ENCODE assay signal across 26 mouse cellular contexts in genomic region chr1:133662941-133663340, GRCm38 (mm10). TPM values are rescaled to one million over a fixed set of nuclear protein-coding genes. Genes with fewer than 3 reads are reported as not detected.
DNase-seq lines count a peak whose midpoint lies in the region; ATAC-seq and TF ChIP-seq lines count a peak whose summit lies in the region.
"Had no signal": no experiment of that assay in that cellular context is flagged by ENCODE, and none has a peak within 500 bp of the region (broad histone marks: within the 10 kb centered on the region; RNA-seq: fewer than 3 reads in every experiment).

No protein-coding gene starts in this region.

- no peaks in the 10 kb centered on the region for H3K27me3 ChIP-seq in heart, embryonic 12.5 days (replicated peaks)
- H3K27me3 ChIP-seq in heart, adult 2 months (ENCODE audit: control insufficient read depth, insufficient read depth, low read length) = no peaks in the 10 kb centered on the region
- H3K27me3 ChIP-seq in intestine, embryonic 15.5 days (replicated peaks) = no peaks in the 10 kb centered on the region
- no peaks in the 10 kb centered on the region for H3K27me3 ChIP-seq in intestine, postnatal 0 days (replicated peaks; ENCODE audit: control insufficient read depth, insufficient read depth, low read length)
- H3K27me3 ChIP-seq in stomach, embryonic 14.5 days (ENCODE audit: control insufficient read depth, insufficient read depth, low read length) = no peaks in the 10 kb centered on the region
- no peaks in the 10 kb centered on the region for H3K27me3 ChIP-seq in stomach, embryonic 16.5 days (ENCODE audit: control insufficient read depth, insufficient read depth, low read length)
- H3K27me3 ChIP-seq in liver, postnatal 0 days (ENCODE audit: insufficient read depth, low read length) = no peaks in the 10 kb centered on the region
- H3K27me3 ChIP-seq: embryonic facial prominence, embryonic 13.5 days; forebrain, embryonic 12.5 days; limb, embryonic 15.5 days; midbrain, embryonic 13.5 days had no signal

- H3K36me3 ChIP-seq in heart, embryonic 12.5 days = peaks cover 19% of the 10 kb centered on the region
- peaks cover 24% of the 10 kb centered on the region for H3K36me3 ChIP-seq in heart, adult 2 months (ENCODE audit: control insufficient read depth, insufficient read depth, low read length)
- H3K36me3 ChIP-seq in intestine, embryonic 15.5 days = no peaks in the 10 kb centered on the region
- peaks cover 5% of the 10 kb centered on the region for H3K36me3 ChIP-seq in intestine, postnatal 0 days (ENCODE audit: control insufficient read depth, insufficient read depth)
- peaks cover 15% of the 10 kb centered on the region; the same call in 1 of the 2 replicates for H3K36me3 ChIP-seq in stomach, embryonic 14.5 days (ENCODE audit: control insufficient read depth, insufficient read depth, low read length)
- H3K36me3 ChIP-seq in stomach, embryonic 16.5 days (ENCODE audit: control insufficient read depth, insufficient read depth, low read length) = 0 out of 2 replicates have a peak, but pooled peaks cover under 1% of the 10 kb centered on the region
- H3K36me3 ChIP-seq in liver, postnatal 0 days (replicated peaks; ENCODE audit: insufficient read depth, low read length) = peaks cover 20% of the 10 kb centered on the region; the same call in 1 of the 2 replicates

- intact Hi-C loops in heart, adult 2 months (cut with DNase I) = no loop called here

- no peak overlapping the region for H3K9ac ChIP-seq in heart, embryonic 12.5 days
- H3K9ac ChIP-seq in heart, adult 2 months (ENCODE audit: low read depth, low read length) = no peak overlapping the region
- no peak overlapping the region for H3K9ac ChIP-seq in intestine, embryonic 15.5 days
- no peak overlapping the region for H3K9ac ChIP-seq in intestine, postnatal 0 days (ENCODE audit: low read depth, low read length)
- no peak overlapping the region for H3K9ac ChIP-seq in stomach, embryonic 14.5 days (replicated peaks; ENCODE audit: low read depth, low read length)
- no peak overlapping the region for H3K9ac ChIP-seq in stomach, embryonic 16.5 days (ENCODE audit: low read length)
- H3K9ac ChIP-seq in liver, postnatal 0 days (replicated peaks) = no peak overlapping the region
- H3K9ac ChIP-seq: embryonic facial prominence, embryonic 13.5 days; forebrain, embryonic 12.5 days; limb, embryonic 15.5 days; liver, embryonic 14.5 days; midbrain, embryonic 13.5 days had no signal

- H3K4me2 ChIP-seq in heart, embryonic 12.5 days = no peak overlapping the region
- no peak overlapping the region for H3K4me2 ChIP-seq in intestine, embryonic 15.5 days (replicated peaks)
- no peak overlapping the region for H3K4me2 ChIP-seq in intestine, postnatal 0 days (replicated peaks; ENCODE audit: low read depth)
- H3K4me2 ChIP-seq in stomach, embryonic 14.5 days (replicated peaks; ENCODE audit: low read depth, low read length) = no peak overlapping the region
- no peak overlapping the region for H3K4me2 ChIP-seq in stomach, embryonic 16.5 days (ENCODE audit: low read depth, low read length)
- no peak overlapping the region for H3K4me2 ChIP-seq in liver, postnatal 0 days (ENCODE audit: low read depth, low read length)
- H3K4me2 ChIP-seq: embryonic facial prominence, embryonic 13.5 days; forebrain, embryonic 12.5 days; limb, embryonic 15.5 days; midbrain, embryonic 13.5 days had no signal

- H3K79me2 ChIP-seq in heart, adult 2 months (replicated peaks; ENCODE audit: control insufficient read depth, insufficient read depth, low read length) = peaks cover 8% of the 10 kb centered on the region

- ATAC-seq in heart, embryonic 12.5 days (ENCODE audit: insufficient number of reproducible peaks, low FRiP score) = no peak
- ATAC-seq in intestine, embryonic 15.5 days = no peak
- ATAC-seq in intestine, postnatal 0 days = no peak
- ATAC-seq in stomach, embryonic 14.5 days (ENCODE audit: insufficient number of reproducible peaks, insufficient read depth, low FRiP score, low read depth) = no peak
- ATAC-seq in stomach, embryonic 16.5 days (ENCODE audit: insufficient read depth, low FRiP score) = no peak
- no peak for ATAC-seq in liver, postnatal 0 days
- ATAC-seq: hindbrain, postnatal 0 days; midbrain, embryonic 13.5 days had no signal

- peak overlapping the region; percentile 68 for H3K27ac ChIP-seq in heart, embryonic 12.5 days (ENCODE audit: poor library complexity, severe bottlenecking)
- H3K27ac ChIP-seq in heart, adult 2 months = no peak overlapping the region
- peak overlapping the region; percentile 27; the same call in 1 of the 2 replicates for H3K27ac ChIP-seq in intestine, embryonic 15.5 days
- H3K27ac ChIP-seq in intestine, postnatal 0 days (ENCODE audit: low read depth, low read length) = no peak overlapping the region
- H3K27ac ChIP-seq in stomach, embryonic 14.5 days (ENCODE audit: low read length) = peak overlapping the region; percentile 48
- H3K27ac ChIP-seq in stomach, embryonic 16.5 days (ENCODE audit: low read length) = peak overlapping the region; percentile 68
- no peak overlapping the region for H3K27ac ChIP-seq in liver, postnatal 0 days (ENCODE audit: low read depth)
- H3K27ac ChIP-seq: embryonic facial prominence, embryonic 13.5 days; forebrain, embryonic 12.5 days; hindbrain, postnatal 0 days; kidney, postnatal 0 days; limb, embryonic 15.5 days; liver, embryonic 14.5 days; midbrain, embryonic 13.5 days had no signal

- no peak for TF ChIP-seq EP300 in heart, adult 2 months (IDR thresholded peaks at IDR 0.05; ENCODE audit: insufficient read depth, low read depth, low read length)
- TF ChIP-seq EP300 in liver, postnatal 0 days (IDR thresholded peaks at IDR 0.05; ENCODE audit: low read depth) = no peak

- TF ChIP-seq CTCF in heart, adult 2 months (IDR thresholded peaks at IDR 0.05) = no peak
- TF ChIP-seq CTCF in intestine, postnatal 0 days (IDR thresholded peaks at IDR 0.05; ENCODE audit: low read depth) = no peak
- no peak for TF ChIP-seq CTCF in liver, postnatal 0 days (IDR thresholded peaks at IDR 0.05; ENCODE audit: low read depth)

- peaks cover 33% of the 10 kb centered on the region for H3K4me1 ChIP-seq in heart, embryonic 12.5 days (replicated peaks)
- H3K4me1 ChIP-seq in heart, adult 2 months (ENCODE audit: control insufficient read depth, insufficient read depth, low read length) = peaks cover 9% of the 10 kb centered on the region
- H3K4me1 ChIP-seq in intestine, embryonic 15.5 days (replicated peaks) = peaks cover 19% of the 10 kb centered on the region
- H3K4me1 ChIP-seq in intestine, postnatal 0 days (replicated peaks; ENCODE audit: control insufficient read depth, insufficient read depth, low read length) = peaks cover 12% of the 10 kb centered on the region; the same call in 1 of the 2 replicates
- H3K4me1 ChIP-seq in stomach, embryonic 14.5 days (ENCODE audit: control insufficient read depth, insufficient read depth, low read length) = peaks cover 22% of the 10 kb centered on the region
- peaks cover 28% of the 10 kb centered on the region for H3K4me1 ChIP-seq in stomach, embryonic 16.5 days (ENCODE audit: control insufficient read depth, insufficient read depth, low read length)
- H3K4me1 ChIP-seq in liver, postnatal 0 days (ENCODE audit: insufficient read depth) = peaks cover 22% of the 10 kb centered on the region

- 87% methylated on average over 7 of the region's 7 CpGs for WGBS in heart, embryonic 12.5 days
- 96% methylated on average over 7 of the region's 7 CpGs for WGBS in heart, adult 2 months
- 93% methylated on average over 7 of the region's 7 CpGs for WGBS in intestine, embryonic 15.5 days
- WGBS in intestine, postnatal 0 days = 98% methylated on average over 7 of the region's 7 CpGs
- 94% methylated on average over 7 of the region's 7 CpGs for WGBS in stomach, embryonic 14.5 days
- WGBS in stomach, embryonic 16.5 days = 94% methylated on average over 7 of the region's 7 CpGs
- WGBS in liver, postnatal 0 days (ENCODE audit: insufficient replicate concordance) = 91% methylated on average over 7 of the region's 7 CpGs

- no peak for DNase-seq in heart, adult 2 months
- no peak for DNase-seq in liver, postnatal 0 days
- DNase-seq: adrenal gland, postnatal 10 days; cerebellum, adult 2 months; cerebellum, postnatal 36 days; embryo, embryonic 11 days; kidney, adult 2 months; left cerebral cortex, postnatal 4 days; lung, postnatal 10 days; thymus, postnatal 25 days had no signal

- no peak overlapping the region for H3K4me3 ChIP-seq in heart, embryonic 12.5 days
- no peak overlapping the region for H3K4me3 ChIP-seq in heart, adult 2 months
- H3K4me3 ChIP-seq in intestine, embryonic 15.5 days (replicated peaks) = no peak overlapping the region
- H3K4me3 ChIP-seq in intestine, postnatal 0 days (ENCODE audit: low read depth, low read length) = no peak overlapping the region
- H3K4me3 ChIP-seq in stomach, embryonic 14.5 days (ENCODE audit: low read depth, low read length) = no peak overlapping the region
- no peak overlapping the region for H3K4me3 ChIP-seq in stomach, embryonic 16.5 days (replicated peaks; ENCODE audit: low read length)
- H3K4me3 ChIP-seq in liver, postnatal 0 days (ENCODE audit: low read depth, low read length) = no peak overlapping the region
- H3K4me3 ChIP-seq: embryonic facial prominence, embryonic 13.5 days; erythroblast, embryonic 14.5 days; forebrain, embryonic 12.5 days; limb, embryonic 15.5 days; midbrain, embryonic 13.5 days had no signal

- no peak for TF ChIP-seq POLR2A in heart, adult 2 months (IDR thresholded peaks at IDR 0.05; ENCODE audit: insufficient read depth, low read depth, low read length)

- no peaks in the 10 kb centered on the region for H3K9me3 ChIP-seq in heart, embryonic 12.5 days (replicated peaks)
- H3K9me3 ChIP-seq in intestine, embryonic 15.5 days = no peaks in the 10 kb centered on the region
- no peaks in the 10 kb centered on the region for H3K9me3 ChIP-seq in intestine, postnatal 0 days (ENCODE audit: control insufficient read depth)
- H3K9me3 ChIP-seq in stomach, embryonic 14.5 days (ENCODE audit: control insufficient read depth, low read depth, low read length) = no peaks in the 10 kb centered on the region
- no peaks in the 10 kb centered on the region for H3K9me3 ChIP-seq in stomach, embryonic 16.5 days (replicated peaks; ENCODE audit: control insufficient read depth, low read length)
- H3K9me3 ChIP-seq in liver, postnatal 0 days (ENCODE audit: low read length) = no peaks in the 10 kb centered on the region
- H3K9me3 ChIP-seq: embryonic facial prominence, embryonic 13.5 days; forebrain, embryonic 12.5 days; limb, embryonic 15.5 days; midbrain, embryonic 13.5 days had no signal

RNA-seq across cellular contexts. Expression of gene Gm38394, which starts 1.8 kb away (rescaled TPM):
- 6.2 and 6.8 TPM in 2 replicates for polyA plus RNA-seq in heart, embryonic 12.5 days (2016; fragmentation: Nextera tagmentation; extraction: Ambion mirVana)
- total RNA-seq in heart, adult 2 months (2021) = 10 to 100 TPM; 14.5 to 15.0 TPM
- polyA plus RNA-seq in heart, adult 2 months (2012; rRNA removed) = 2.5 and 6.2 TPM in 2 replicates
- 4.4 and 5.0 TPM in 2 replicates for polyA plus RNA-seq in intestine, embryonic 15.5 days (2015; fragmentation: Nextera tagmentation; extraction: Ambion mirVana)
- 1.9 and 2.5 TPM in 2 replicates for polyA plus RNA-seq in intestine, postnatal 0 days (2015; fragmentation: Nextera tagmentation; extraction: Ambion mirVana)
- 18.2 and 18.6 TPM in 2 replicates for polyA plus RNA-seq in stomach, embryonic 14.5 days (2014; fragmentation: Nextera tagmentation; extraction: Ambion mirVana)
- 5.3 and 6.2 TPM in 2 replicates for polyA plus RNA-seq in stomach, embryonic 16.5 days (2015; fragmentation: Nextera tagmentation; extraction: Ambion mirVana)
- polyA plus RNA-seq in liver, postnatal 0 days (2015; fragmentation: Nextera tagmentation; extraction: Ambion mirVana) = 1.0 and 1.3 TPM in 2 replicates

RNA-seq across cellular contexts. Expression of gene Zbed6, which starts 2.3 kb away (rescaled TPM):
- not detected in 2 replicates for polyA plus RNA-seq in heart, embryonic 12.5 days (2016; fragmentation: Nextera tagmentation; extraction: Ambion mirVana)
- total RNA-seq in heart, adult 2 months (2021) = 1 to 10 TPM; 3.2 to 3.3 TPM
- 2.3 and 5.5 TPM in 2 replicates for polyA plus RNA-seq in heart, adult 2 months (2012; rRNA removed)
- polyA plus RNA-seq in intestine, embryonic 15.5 days (2015; fragmentation: Nextera tagmentation; extraction: Ambion mirVana) = not detected in 2 replicates
- 0.90 and 0.93 TPM in 2 replicates for polyA plus RNA-seq in intestine, postnatal 0 days (2015; fragmentation: Nextera tagmentation; extraction: Ambion mirVana)
- polyA plus RNA-seq in stomach, embryonic 14.5 days (2014; fragmentation: Nextera tagmentation; extraction: Ambion mirVana) = not detected in 2 replicates
- not detected in 2 replicates for polyA plus RNA-seq in stomach, embryonic 16.5 days (2015; fragmentation: Nextera tagmentation; extraction: Ambion mirVana)
- 0.08 and 0.09 TPM in 2 replicates for polyA plus RNA-seq in liver, postnatal 0 days (2015; fragmentation: Nextera tagmentation; extraction: Ambion mirVana)
- polyA plus RNA-seq: embryonic facial prominence, embryonic 13.5 days; erythroblast, embryonic 14.5 days; forebrain, embryonic 12.5 days; hindbrain, embryonic 11.5 days; kidney, postnatal 0 days; limb, embryonic 15.5 days; midbrain, embryonic 13.5 days had no signal

RNA-seq across cellular contexts. Expression of gene Lax1, which starts 27.0 kb away (rescaled TPM):
- polyA plus RNA-seq in heart, embryonic 12.5 days (2016; fragmentation: Nextera tagmentation; extraction: Ambion mirVana) = 0.50 and 0.53 TPM in 2 replicates
- total RNA-seq in heart, adult 2 months (2021) = under 1 TPM; 0.36 to 0.73 TPM
- polyA plus RNA-seq in heart, adult 2 months (2012; rRNA removed) = 0.45 and 0.47 TPM in 2 replicates
- polyA plus RNA-seq in intestine, embryonic 15.5 days (2015; fragmentation: Nextera tagmentation; extraction: Ambion mirVana) = 0.40 and 0.86 TPM in 2 replicates
- polyA plus RNA-seq in intestine, postnatal 0 days (2015; fragmentation: Nextera tagmentation; extraction: Ambion mirVana) = 0.38 and 0.47 TPM in 2 replicates
- 0.35 and 0.42 TPM in 2 replicates for polyA plus RNA-seq in stomach, embryonic 14.5 days (2014; fragmentation: Nextera tagmentation; extraction: Ambion mirVana)
- polyA plus RNA-seq in stomach, embryonic 16.5 days (2015; fragmentation: Nextera tagmentation; extraction: Ambion mirVana) = 0.63 and 1.1 TPM in 2 replicates
- polyA plus RNA-seq in liver, postnatal 0 days (2015; fragmentation: Nextera tagmentation; extraction: Ambion mirVana) = 0.66 and 1.1 TPM in 2 replicates
- total RNA-seq: gastrocnemius, adult 18-20 months had no signal
- polyA plus RNA-seq: C2C12 had no signal

RNA-seq across cellular contexts. Expression of gene Snrpe, which starts 52.9 kb away (rescaled TPM):
- 421 and 452 TPM in 2 replicates for polyA plus RNA-seq in heart, embryonic 12.5 days (2016; fragmentation: Nextera tagmentation; extraction: Ambion mirVana)
- total RNA-seq in heart, adult 2 months (2021) = 10 to 100 TPM; 65.6 to 70.2 TPM
- 28.0 and 67.6 TPM in 2 replicates for polyA plus RNA-seq in heart, adult 2 months (2012; rRNA removed)
- polyA plus RNA-seq in intestine, embryonic 15.5 days (2015; fragmentation: Nextera tagmentation; extraction: Ambion mirVana) = 625 and 637 TPM in 2 replicates
- polyA plus RNA-seq in intestine, postnatal 0 days (2015; fragmentation: Nextera tagmentation; extraction: Ambion mirVana) = 348 and 361 TPM in 2 replicates
- polyA plus RNA-seq in stomach, embryonic 14.5 days (2014; fragmentation: Nextera tagmentation; extraction: Ambion mirVana) = 697 and 785 TPM in 2 replicates
- polyA plus RNA-seq in stomach, embryonic 16.5 days (2015; fragmentation: Nextera tagmentation; extraction: Ambion mirVana) = 439 and 513 TPM in 2 replicates
- polyA plus RNA-seq in liver, postnatal 0 days (2015; fragmentation: Nextera tagmentation; extraction: Ambion mirVana) = 302 and 306 TPM in 2 replicates

Comparison
In these comparisons a context has a peak if more than half of its experiments do, and no peak if none do; other contexts are left out.
1. H3K27ac ChIP-seq: peak in heart, embryonic 12.5 days (single experiment), intestine, embryonic 15.5 days (single experiment), stomach, embryonic 14.5 days (single experiment) and stomach, embryonic 16.5 days (single experiment); none in heart, adult 2 months (single experiment), intestine, postnatal 0 days (single experiment) and liver, postnatal 0 days (single experiment).